Mouse (Mus musculus) heart, postnatal 0 days (tissue): Measurements from ENCODE around the gene Plcz1.

ENCODE experiments used
- CTCF ChIP-seq: IDR thresholded peaks from 2 replicates; pipeline ENCODE4 v1.5.1; 2016; ENCODE audit warnings: antibody characterized with exemption, control low read depth, low read depth
- EP300 ChIP-seq: IDR thresholded peaks from 2 replicates; pipeline ENCODE4 v1.6.1; 2016; ENCODE audit warnings: antibody characterized with exemption, low read depth

- TF ChIP-seq CTCF: no peak
- no peak for TF ChIP-seq EP300
Observed at GRCm38 (mm10) chr6:140041357-140041756, at the start of gene Plcz1.
